Mouse (Mus musculus) cerebellum, adult 8-10 months (tissue): Measurements from ENCODE around the gene Uqcc2.

Experiments used
- DNase-seq: peaks from one replicate; pipeline ENCODE4 v3.0.0; 2022

Gene Uqcc2

DNA sequence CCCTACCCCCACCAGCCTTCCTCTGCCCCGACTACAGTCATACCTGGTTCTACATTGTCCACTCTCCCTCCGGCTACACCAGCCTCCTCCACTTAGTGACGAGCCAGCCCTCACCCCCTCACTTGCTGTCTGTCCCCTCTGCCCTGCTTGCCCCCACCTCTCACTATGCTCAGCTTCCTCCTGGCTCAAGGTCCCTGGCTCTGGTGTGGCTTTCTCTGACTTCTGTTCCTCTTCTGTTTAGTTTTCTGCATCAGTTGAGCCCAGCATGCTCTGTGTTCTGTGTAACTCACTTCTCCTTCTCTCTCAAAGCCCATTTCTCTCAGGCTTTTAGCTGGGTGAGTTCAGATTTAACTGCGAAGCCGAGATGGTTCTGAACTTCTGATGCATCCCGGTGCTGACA is 59.5 kb downstream of the Uqcc2 start:
- no peak for DNase-seq

DNA sequence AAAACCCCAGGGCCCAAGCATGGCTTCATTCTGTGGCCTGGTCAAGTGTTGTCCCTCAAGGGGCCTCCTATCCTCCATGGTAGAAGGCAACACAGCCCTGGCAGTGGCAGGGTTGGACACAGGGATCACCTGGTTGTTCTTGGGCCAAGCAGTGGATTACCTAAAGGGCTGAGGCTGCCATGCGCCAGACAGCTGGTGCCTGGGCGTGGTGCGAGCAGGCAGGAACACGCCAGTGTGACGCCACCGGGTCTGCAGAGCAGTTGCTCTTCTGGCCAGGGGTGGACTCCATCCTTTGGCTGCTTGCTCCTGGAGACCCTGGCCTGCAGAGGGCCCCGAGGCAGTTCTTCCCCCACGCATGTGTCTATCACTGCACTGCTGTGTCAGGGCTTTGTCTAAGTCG is 59.9 kb downstream of the Uqcc2 start:
- no peak for DNase-seq

DNA sequence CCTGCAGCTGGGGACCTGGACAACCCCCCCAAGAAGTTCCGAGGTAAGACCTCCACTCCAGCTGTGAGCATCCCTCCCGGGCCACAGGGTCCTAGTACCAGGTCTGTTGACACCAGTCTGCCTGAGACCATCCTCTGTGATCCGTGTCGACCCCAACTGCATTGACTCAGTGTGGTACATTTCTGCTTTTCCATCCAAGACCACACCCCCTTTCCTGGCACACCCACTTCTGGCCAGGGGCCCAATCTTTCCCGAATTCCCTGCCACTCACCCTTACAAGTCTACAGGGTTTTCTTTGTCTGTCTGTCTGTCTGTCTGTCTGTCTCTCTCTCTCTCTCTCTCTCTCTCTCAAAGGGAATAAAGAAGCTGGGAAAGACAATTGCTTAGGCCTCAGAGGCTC is 60.6 kb downstream of the Uqcc2 start:
- no peak for DNase-seq
